Mouse (Mus musculus): ENCODE results near the gene Adam15. TPM values are rescaled to one million over a fixed set of nuclear protein-coding genes. Genes with fewer than 3 reads are reported as not detected.
A peak's percentile ranks its signal among the peaks of the same experiment; 100 is the strongest.

The Adam15 gene
- polyA plus RNA-seq, 1 experiment = 187 TPM

GRCm38 (mm10) chr3:89320581-89321182, 29.1 kb downstream of the Adam15 start:
- Histone ChIP-seq H3K4me3 (replicated peaks; ENCODE audit: control insufficient read depth, low read depth, low read length) (no peak overlapping the region), H3K27ac (ENCODE audit: control insufficient read depth, insufficient read depth, low read depth, low read length, poor library complexity) (no peak overlapping the region), H3K4me1 (ENCODE audit: control insufficient read depth, insufficient read depth, low read length) (peaks cover 3% of the 10 kb centered on the region)
- under 1% methylated on average over 40 of the region's 41 CpGs for WGBS
- TF ChIP-seq CTCF (IDR thresholded peaks at IDR 0.05; ENCODE audit: control insufficient read depth, insufficient read depth, low read length) (no peak), POLR2A (IDR thresholded peaks at IDR 0.05; ENCODE audit: borderline replicate concordance, control insufficient read depth, low read depth, low read length) (no peak)

- Histone ChIP-seq H3K4me3 (replicated peaks; ENCODE audit: control insufficient read depth, low read depth, low read length) (no peak overlapping the region), H3K27ac (ENCODE audit: control insufficient read depth, insufficient read depth, low read depth, low read length, poor library complexity) (no peak overlapping the region), H3K4me1 (ENCODE audit: control insufficient read depth, insufficient read depth, low read length) (peaks cover 3% of the 10 kb centered on the region)
- TF ChIP-seq POLR2A (IDR thresholded peaks at IDR 0.05; ENCODE audit: borderline replicate concordance, control insufficient read depth, low read depth, low read length) = no peak
- TF ChIP-seq CTCF (IDR thresholded peaks at IDR 0.05; ENCODE audit: control insufficient read depth, insufficient read depth, low read length) = no peak
- 3% methylated on average over 57 of the region's 58 CpGs for WGBS
Observed at GRCm38 (mm10) chr3:89319591-89320350, 30.0 kb downstream of the Adam15 start.

GRCm38 (mm10) chr3:89318971-89319590, 30.7 kb downstream of the Adam15 start:
- 28% methylated on average over 21 of the region's 21 CpGs for WGBS
- Histone ChIP-seq H3K4me3 (replicated peaks; ENCODE audit: control insufficient read depth, low read depth, low read length) (no peak overlapping the region), H3K4me1 (ENCODE audit: control insufficient read depth, insufficient read depth, low read length) (peaks cover 3% of the 10 kb centered on the region), H3K27ac (ENCODE audit: control insufficient read depth, insufficient read depth, low read depth, low read length, poor library complexity) (no peak overlapping the region; the same call in 1 of the 2 replicates)
- TF ChIP-seq POLR2A (IDR thresholded peaks at IDR 0.05; ENCODE audit: borderline replicate concordance, control insufficient read depth, low read depth, low read length) (no peak), CTCF (IDR thresholded peaks at IDR 0.05; ENCODE audit: control insufficient read depth, insufficient read depth, low read length) (no peak)

DNA sequence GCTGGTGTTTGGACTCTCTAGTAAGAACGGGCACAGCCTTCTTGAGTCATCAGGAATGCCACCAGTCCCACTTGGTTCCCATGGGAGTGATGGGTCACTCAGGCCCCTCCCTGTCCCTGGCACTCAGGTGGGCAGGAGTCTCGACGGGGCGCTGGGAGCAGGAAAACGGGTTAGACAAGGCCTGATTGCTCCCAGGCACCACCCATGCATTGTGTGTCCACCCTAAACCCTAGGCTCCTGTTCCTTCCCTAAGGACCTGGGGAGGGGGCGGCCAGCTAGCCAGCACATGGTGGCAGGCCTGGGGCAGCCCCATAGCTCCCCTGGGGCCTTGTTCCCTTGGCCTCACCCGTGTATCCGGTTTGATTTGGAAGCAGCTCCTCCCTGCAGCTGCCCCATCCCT, 31.5 kb downstream of the Adam15 start:
- Histone ChIP-seq H3K4me3 (replicated peaks; ENCODE audit: control insufficient read depth, low read depth, low read length) (no peak overlapping the region), H3K27ac (ENCODE audit: control insufficient read depth, insufficient read depth, low read depth, low read length, poor library complexity) (no peak overlapping the region), H3K4me1 (ENCODE audit: control insufficient read depth, insufficient read depth, low read length) (peaks cover 3% of the 10 kb centered on the region)
- WGBS = 77% methylated on average over 8 of the region's 8 CpGs
- TF ChIP-seq POLR2A (IDR thresholded peaks at IDR 0.05; ENCODE audit: borderline replicate concordance, control insufficient read depth, low read depth, low read length) = no peak
- no peak for TF ChIP-seq CTCF (IDR thresholded peaks at IDR 0.05; ENCODE audit: control insufficient read depth, insufficient read depth, low read length)

GRCm38 (mm10) chr3:89317246-89317645, 32.5 kb downstream of the Adam15 start:
- Histone ChIP-seq H3K27ac (ENCODE audit: control insufficient read depth, insufficient read depth, low read depth, low read length, poor library complexity) (no peak overlapping the region), H3K4me3 (replicated peaks; ENCODE audit: control insufficient read depth, low read depth, low read length) (no peak overlapping the region), H3K4me1 (ENCODE audit: control insufficient read depth, insufficient read depth, low read length) (peaks cover under 1% of the 10 kb centered on the region)
- TF ChIP-seq POLR2A (IDR thresholded peaks at IDR 0.05; ENCODE audit: borderline replicate concordance, control insufficient read depth, low read depth, low read length) = no peak
- no peak for TF ChIP-seq CTCF (IDR thresholded peaks at IDR 0.05; ENCODE audit: control insufficient read depth, insufficient read depth, low read length)
- 74% methylated on average over 6 of the region's 6 CpGs for WGBS

DNA sequence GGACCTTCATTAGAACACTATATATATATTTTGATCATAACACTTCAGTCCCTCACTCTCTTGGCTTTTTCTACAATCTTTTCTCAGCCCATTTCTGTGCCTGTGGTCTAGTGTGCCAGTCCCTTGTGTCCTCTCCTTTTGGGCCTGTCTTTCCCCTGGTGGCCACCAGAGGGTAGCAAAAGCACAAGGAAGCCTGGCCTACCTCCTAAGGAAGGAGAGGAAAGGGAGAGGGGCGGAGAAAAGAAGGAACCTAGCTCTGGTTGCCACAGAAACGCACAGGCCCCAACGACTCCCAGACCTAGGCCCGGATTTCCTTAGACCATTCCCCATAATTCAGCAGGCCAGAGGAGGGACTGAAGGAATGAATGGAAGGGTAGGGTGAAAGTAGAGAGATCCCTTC, 33.0 kb downstream of the Adam15 start:
- no peak overlapping the region for H3K27ac ChIP-seq (ENCODE audit: control insufficient read depth, insufficient read depth, low read depth, low read length, poor library complexity)
- H3K4me3 ChIP-seq (replicated peaks; ENCODE audit: control insufficient read depth, low read depth, low read length) = no peak overlapping the region
- no peaks in the 10 kb centered on the region; the same call in 1 of the 2 replicates for H3K4me1 ChIP-seq (ENCODE audit: control insufficient read depth, insufficient read depth, low read length)
- TF ChIP-seq CTCF (IDR thresholded peaks at IDR 0.05; ENCODE audit: control insufficient read depth, insufficient read depth, low read length) (peak; percentile 94), POLR2A (IDR thresholded peaks at IDR 0.05; ENCODE audit: borderline replicate concordance, control insufficient read depth, low read depth, low read length) (no peak)
- WGBS = 0% methylated on average over 4 of the region's 4 CpGs

GRCm38 (mm10) chr3:89315930-89316831, 33.6 kb downstream of the Adam15 start:
- TF ChIP-seq POLR2A (IDR thresholded peaks at IDR 0.05; ENCODE audit: borderline replicate concordance, control insufficient read depth, low read depth, low read length) (no peak), CTCF (IDR thresholded peaks at IDR 0.05; ENCODE audit: control insufficient read depth, insufficient read depth, low read length) (peak; percentile 5; the same call in 1 of the 2 replicates)
- Histone ChIP-seq H3K4me3 (replicated peaks; ENCODE audit: control insufficient read depth, low read depth, low read length) (no peak overlapping the region), H3K27ac (ENCODE audit: control insufficient read depth, insufficient read depth, low read depth, low read length, poor library complexity) (no peak overlapping the region), H3K4me1 (ENCODE audit: control insufficient read depth, insufficient read depth, low read length) (no peaks in the 10 kb centered on the region)
- 11% methylated on average over 39 of the region's 40 CpGs for WGBS

Measured in bone marrow, adult 2 months (tissue).